Mouse (Mus musculus) embryonic facial prominence, embryonic 15.5 days (tissue): ENCODE results near the gene F13a1. TPM values are rescaled to one million over a fixed set of nuclear protein-coding genes. Genes with fewer than 3 reads are reported as not detected.

Experiments used
- ATAC-seq: fragments of 200-750 bp; cut with Nextera tagmentation; 2 replicates; pipeline ENCODE4 v1.8.0; 2017; ENCODE audit warnings: low read depth, moderate TSS enrichment; ENCODE audit not compliant: insufficient number of reproducible peaks, low FRiP score, low TSS enrichment
- H3K27ac ChIP-seq: fragments of 300-500 bp; sonication (generic); replicated peaks from 2 replicates; pipeline ENCODE4 v1.5.1; 2015; ENCODE audit warnings: mild to moderate bottlenecking, inconsistent platforms
- H3K27me3 ChIP-seq: fragments of 300-500 bp; sonication (generic); 2 replicates; pipeline ENCODE4 v1.6.1; 2015; ENCODE audit warnings: inconsistent platforms
- H3K36me3 ChIP-seq: fragments of 300-500 bp; sonication (generic); 2 replicates; pipeline ENCODE4 v1.6.1; 2015; ENCODE audit warnings: mild to moderate bottlenecking, inconsistent platforms
- H3K4me1 ChIP-seq: fragments of 300-500 bp; sonication (generic); 2 replicates; pipeline ENCODE4 v1.6.1; 2015; ENCODE audit warnings: inconsistent platforms
- H3K4me2 ChIP-seq: fragments of 300-500 bp; sonication (generic); replicated peaks from 2 replicates; pipeline ENCODE4 v1.6.1; 2015; ENCODE audit warnings: mild to moderate bottlenecking, inconsistent platforms
- H3K4me3 ChIP-seq: fragments of 300-500 bp; sonication (generic); replicated peaks from 2 replicates; pipeline ENCODE4 v1.5.1; 2015; ENCODE audit warnings: mild to moderate bottlenecking, inconsistent platforms
- H3K9ac ChIP-seq: fragments of 300-500 bp; sonication (generic); 2 replicates; pipeline ENCODE4 v1.6.1; 2015; ENCODE audit warnings: inconsistent platforms
- H3K9me3 ChIP-seq: fragments of 300-500 bp; sonication (generic); replicated peaks from 2 replicates; pipeline ENCODE4 v1.6.1; 2016; ENCODE audit warnings: inconsistent platforms
- WGBS: fragments of 180-500 bp; shearing (Covaris S2); methylation state at CpG from one replicate; pipeline ENCODE4 v1.1.7; 2015; 5-methylcytosine and 5-hydroxymethylcytosine counted together
- polyA plus RNA-seq: library from polyadenylated mRNA; unstranded; fragments of >200 nt; fragmentation: Nextera tagmentation; extraction: Ambion mirVana; gene quantifications from 2 replicates; pipeline ENCODE4 v1.2.1, GENCODE M21; 2015

The F13a1 gene
- polyA plus RNA-seq, 1 experiment from 2014 or later = 46.5 TPM

- 35% methylated on average over 4 of the region's 4 CpGs for WGBS
- Histone ChIP-seq H3K27me3 (no peaks in the 10 kb centered on the region), H3K9me3 (no peaks in the 10 kb centered on the region), H3K4me1 (no peaks in the 10 kb centered on the region), H3K9ac (no peak overlapping the region), H3K4me3 (no peak overlapping the region), H3K36me3 (no peaks in the 10 kb centered on the region), H3K4me2 (no peak overlapping the region), H3K27ac (no peak overlapping the region)
- ATAC-seq = no peak
Measured at GRCm38 (mm10) chr13:37025996-37026579, 24.0 kb downstream of the F13a1 start.

GRCm38 (mm10) chr13:37021575-37021974 is 28.5 kb downstream of the F13a1 start:
- no peak for ATAC-seq

GRCm38 (mm10) chr13:37010771-37011170 is 39.3 kb downstream of the F13a1 start:
- no peaks in the 10 kb centered on the region for H3K27me3 ChIP-seq
- no peaks in the 10 kb centered on the region for H3K9me3 ChIP-seq
- no peaks in the 10 kb centered on the region for H3K36me3 ChIP-seq
- H3K9ac ChIP-seq = no peak overlapping the region
- 81% methylated on average over 5 of the region's 5 CpGs for WGBS
- no peaks in the 10 kb centered on the region for H3K4me1 ChIP-seq
- no peak overlapping the region for H3K4me3 ChIP-seq
- no peak overlapping the region for H3K27ac ChIP-seq
- ATAC-seq = no peak
- H3K4me2 ChIP-seq = no peak overlapping the region

More at GRCm38 (mm10) chr13:37021575-37021974, 28.5 kb downstream of the F13a1 start:
- Histone ChIP-seq H3K4me2 (no peak overlapping the region), H3K4me1 (no peaks in the 10 kb centered on the region), H3K27ac (no peak overlapping the region), H3K36me3 (no peaks in the 10 kb centered on the region), H3K4me3 (no peak overlapping the region), H3K27me3 (no peaks in the 10 kb centered on the region), H3K9me3 (no peaks in the 10 kb centered on the region), H3K9ac (no peak overlapping the region)
- 76% methylated on average over 2 of the region's 2 CpGs for WGBS

- H3K27ac ChIP-seq = no peak overlapping the region
- no peak overlapping the region for H3K4me2 ChIP-seq
- no peak overlapping the region for H3K4me3 ChIP-seq
- H3K36me3 ChIP-seq = no peaks in the 10 kb centered on the region
- H3K4me1 ChIP-seq = no peaks in the 10 kb centered on the region
- no peaks in the 10 kb centered on the region for H3K9me3 ChIP-seq
- no peak for ATAC-seq
- H3K9ac ChIP-seq = no peak overlapping the region
- no peaks in the 10 kb centered on the region for H3K27me3 ChIP-seq
Measured at GRCm38 (mm10) chr13:37006224-37006623, 43.8 kb downstream of the F13a1 start.

DNA sequence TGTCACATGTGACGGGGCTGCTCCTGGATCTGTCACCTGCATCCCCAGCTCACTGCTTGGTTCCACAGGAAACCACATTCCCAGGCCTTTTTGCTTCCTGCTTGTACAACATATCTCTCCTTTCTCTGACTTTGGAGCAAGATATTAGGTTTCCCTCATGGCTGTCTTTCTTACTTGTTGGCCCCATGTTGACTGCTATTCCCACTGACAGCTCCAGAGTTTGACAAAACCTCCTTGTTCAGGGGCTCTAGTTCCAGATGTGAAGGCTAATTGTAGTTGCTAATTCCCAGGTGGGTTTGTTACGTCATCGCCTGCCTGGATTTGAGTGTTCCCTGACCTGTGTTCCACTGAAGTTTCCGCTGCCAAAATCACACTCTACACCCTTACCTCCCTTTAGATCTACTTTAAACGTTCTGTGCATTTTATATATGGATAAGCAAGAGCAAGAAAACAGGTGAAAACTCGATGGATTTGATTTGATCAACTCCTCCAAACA is 50.8 kb downstream of the F13a1 start:
- Histone ChIP-seq H3K4me2 (no peak overlapping the region), H3K4me3 (no peak overlapping the region), H3K9me3 (no peaks in the 10 kb centered on the region), H3K4me1 (no peaks in the 10 kb centered on the region), H3K27ac (no peak overlapping the region), H3K36me3 (no peaks in the 10 kb centered on the region), H3K9ac (no peak overlapping the region), H3K27me3 (no peaks in the 10 kb centered on the region)
- 47% methylated on average over 6 of the region's 6 CpGs for WGBS
- ATAC-seq = no peak

- Histone ChIP-seq H3K36me3 (no peaks in the 10 kb centered on the region), H3K4me1 (no peaks in the 10 kb centered on the region), H3K27ac (no peak overlapping the region), H3K27me3 (no peaks in the 10 kb centered on the region), H3K4me2 (no peak overlapping the region), H3K9me3 (no peaks in the 10 kb centered on the region), H3K9ac (no peak overlapping the region), H3K4me3 (no peak overlapping the region)
- no peak for ATAC-seq
- WGBS = 72% methylated on average over 5 of the region's 5 CpGs
Measured at GRCm38 (mm10) chr13:36993593-36993992, 56.5 kb downstream of the F13a1 start.

DNA sequence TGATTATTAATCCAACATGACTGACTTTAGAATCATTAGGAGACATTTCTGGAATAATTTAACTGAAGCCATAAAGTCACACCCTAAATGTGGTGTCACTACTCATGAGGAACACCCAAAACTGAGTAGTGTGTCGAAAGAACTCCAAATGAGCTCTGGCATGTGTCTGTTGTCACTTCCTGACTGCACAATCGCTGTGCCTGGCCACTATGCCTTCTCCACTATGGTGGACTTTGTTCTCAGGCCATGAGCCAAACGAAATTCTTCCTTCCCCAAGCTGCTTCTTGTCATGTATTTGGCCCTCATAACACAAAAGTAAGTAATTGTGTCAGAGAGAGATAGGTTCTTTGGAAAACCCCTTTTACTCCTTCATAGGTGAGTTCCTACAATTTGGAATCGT is 61.7 kb downstream of the F13a1 start:
- no peak overlapping the region for H3K4me2 ChIP-seq
- H3K9me3 ChIP-seq = no peaks in the 10 kb centered on the region
- no peaks in the 10 kb centered on the region for H3K27me3 ChIP-seq
- no peak for ATAC-seq
- H3K9ac ChIP-seq = no peak overlapping the region
- H3K4me1 ChIP-seq = no peaks in the 10 kb centered on the region
- H3K36me3 ChIP-seq = no peaks in the 10 kb centered on the region
- H3K4me3 ChIP-seq = no peak overlapping the region
- H3K27ac ChIP-seq = no peak overlapping the region
- WGBS = 70% methylated on average over 4 of the region's 4 CpGs

GRCm38 (mm10) chr13:36973016-36973415 is 77.0 kb downstream of the F13a1 start:
- no peaks in the 10 kb centered on the region for H3K36me3 ChIP-seq
- no peak overlapping the region for H3K4me3 ChIP-seq
- H3K9ac ChIP-seq = no peak overlapping the region
- WGBS = 81% methylated on average over 2 of the region's 2 CpGs
- no peaks in the 10 kb centered on the region for H3K4me1 ChIP-seq
- no peaks in the 10 kb centered on the region for H3K27me3 ChIP-seq
- no peak for ATAC-seq
- no peak overlapping the region for H3K4me2 ChIP-seq
- H3K27ac ChIP-seq = no peak overlapping the region
- no peaks in the 10 kb centered on the region for H3K9me3 ChIP-seq

GRCm38 (mm10) chr13:36972226-36972625 is 77.8 kb downstream of the F13a1 start:
- no peak overlapping the region for H3K4me2 ChIP-seq
- ATAC-seq = no peak
- no peak overlapping the region for H3K27ac ChIP-seq
- H3K36me3 ChIP-seq = no peaks in the 10 kb centered on the region
- no peak overlapping the region for H3K4me3 ChIP-seq
- no peaks in the 10 kb centered on the region for H3K27me3 ChIP-seq
- no peaks in the 10 kb centered on the region for H3K9me3 ChIP-seq
- H3K9ac ChIP-seq = no peak overlapping the region
- WGBS = 66% methylated on average over 3 of the region's 3 CpGs
- no peaks in the 10 kb centered on the region for H3K4me1 ChIP-seq

- Histone ChIP-seq H3K9ac (no peak overlapping the region), H3K27me3 (no peaks in the 10 kb centered on the region), H3K27ac (no peak overlapping the region), H3K4me2 (no peak overlapping the region), H3K36me3 (no peaks in the 10 kb centered on the region), H3K4me1 (no peaks in the 10 kb centered on the region), H3K4me3 (no peak overlapping the region), H3K9me3 (no peaks in the 10 kb centered on the region)
- ATAC-seq = no peak
Measured at GRCm38 (mm10) chr13:36962926-36963325, 87.1 kb downstream of the F13a1 start.

GRCm38 (mm10) chr13:36958996-36959395 is 91.0 kb downstream of the F13a1 start:
- H3K27me3 ChIP-seq = no peaks in the 10 kb centered on the region
- H3K9me3 ChIP-seq = no peaks in the 10 kb centered on the region
- H3K36me3 ChIP-seq = no peaks in the 10 kb centered on the region
- no peaks in the 10 kb centered on the region for H3K4me1 ChIP-seq
- H3K27ac ChIP-seq = no peak overlapping the region
- no peak for ATAC-seq
- no peak overlapping the region for H3K4me2 ChIP-seq
- WGBS = 57% methylated on average over 3 of the region's 3 CpGs
- no peak overlapping the region for H3K9ac ChIP-seq
- no peak overlapping the region for H3K4me3 ChIP-seq

- Histone ChIP-seq H3K4me1 (no peaks in the 10 kb centered on the region), H3K4me3 (no peak overlapping the region), H3K36me3 (no peaks in the 10 kb centered on the region), H3K27ac (no peak overlapping the region), H3K9ac (no peak overlapping the region), H3K27me3 (no peaks in the 10 kb centered on the region), H3K4me2 (no peak overlapping the region), H3K9me3 (no peaks in the 10 kb centered on the region)
- no peak for ATAC-seq
- 90% methylated on average over 3 of the region's 3 CpGs for WGBS
Measured at GRCm38 (mm10) chr13:36954937-36955336, 95.1 kb downstream of the F13a1 start.
